Mouse (Mus musculus): Measurements from ENCODE around the gene Zfp385a. TPM values are rescaled to one million over a fixed set of nuclear protein-coding genes. Genes with fewer than 3 reads are reported as not detected.

Gene Zfp385a
- polyA plus RNA-seq, 1 experiment: 26.8 TPM

GRCm38 (mm10) chr15:103297313-103297712 is 42.6 kb downstream of the Zfp385a start:
- no peaks in the 10 kb centered on the region for H3K9me3 ChIP-seq (replicated peaks; ENCODE audit: control insufficient read depth, insufficient read depth, low read length, poor library complexity, severe bottlenecking)
- no peak overlapping the region for H3K27ac ChIP-seq (ENCODE audit: insufficient read depth, low read length)
- no peaks in the 10 kb centered on the region for H3K27me3 ChIP-seq (ENCODE audit: control insufficient read depth, insufficient read depth, low read length, poor library complexity, severe bottlenecking)
- H3K36me3 ChIP-seq (ENCODE audit: control insufficient read depth, insufficient read depth, low read length, poor library complexity, severe bottlenecking): peaks cover 13% of the 10 kb centered on the region
- peaks cover 6% of the 10 kb centered on the region for H3K4me1 ChIP-seq (ENCODE audit: control insufficient read depth, insufficient read depth, low read length)
- no peak overlapping the region for H3K9ac ChIP-seq (ENCODE audit: low read depth, poor library complexity, severe bottlenecking)
- no peak for TF ChIP-seq POLR2A (IDR thresholded peaks at IDR 0.05; ENCODE audit: insufficient read depth, low read length)
- no peak for TF ChIP-seq CTCF (IDR thresholded peaks at IDR 0.05; ENCODE audit: low read depth, low read length)
- no peak for TF ChIP-seq EP300 (IDR thresholded peaks at IDR 0.05; ENCODE audit: insufficient read depth, low read depth, low read length)
- no peak overlapping the region for H3K4me3 ChIP-seq (ENCODE audit: low read depth, low read length)

- no peak overlapping the region for H3K4me3 ChIP-seq (ENCODE audit: low read depth, low read length)
- H3K9ac ChIP-seq (ENCODE audit: low read depth, poor library complexity, severe bottlenecking): no peak overlapping the region
- peaks cover 22% of the 10 kb centered on the region for H3K36me3 ChIP-seq (ENCODE audit: control insufficient read depth, insufficient read depth, low read length, poor library complexity, severe bottlenecking)
- TF ChIP-seq EP300 (IDR thresholded peaks at IDR 0.05; ENCODE audit: insufficient read depth, low read depth, low read length): no peak
- TF ChIP-seq POLR2A (IDR thresholded peaks at IDR 0.05; ENCODE audit: insufficient read depth, low read length): no peak
- TF ChIP-seq CTCF (IDR thresholded peaks at IDR 0.05; ENCODE audit: low read depth, low read length): no peak
- no peak overlapping the region for H3K27ac ChIP-seq (ENCODE audit: insufficient read depth, low read length)
- H3K27me3 ChIP-seq (ENCODE audit: control insufficient read depth, insufficient read depth, low read length, poor library complexity, severe bottlenecking): no peaks in the 10 kb centered on the region
- peaks cover 6% of the 10 kb centered on the region for H3K4me1 ChIP-seq (ENCODE audit: control insufficient read depth, insufficient read depth, low read length)
- H3K9me3 ChIP-seq (replicated peaks; ENCODE audit: control insufficient read depth, insufficient read depth, low read length, poor library complexity, severe bottlenecking): no peaks in the 10 kb centered on the region
Observed at GRCm38 (mm10) chr15:103295851-103296250, 44.0 kb downstream of the Zfp385a start.

- Histone ChIP-seq H3K4me3 (ENCODE audit: low read depth, low read length) (no peak overlapping the region), H3K27ac (ENCODE audit: insufficient read depth, low read length) (no peak overlapping the region), H3K9ac (ENCODE audit: low read depth, poor library complexity, severe bottlenecking) (no peak overlapping the region), H3K36me3 (ENCODE audit: control insufficient read depth, insufficient read depth, low read length, poor library complexity, severe bottlenecking) (peaks cover 26% of the 10 kb centered on the region), H3K27me3 (ENCODE audit: control insufficient read depth, insufficient read depth, low read length, poor library complexity, severe bottlenecking) (no peaks in the 10 kb centered on the region), H3K9me3 (replicated peaks; ENCODE audit: control insufficient read depth, insufficient read depth, low read length, poor library complexity, severe bottlenecking) (no peaks in the 10 kb centered on the region), H3K4me1 (ENCODE audit: control insufficient read depth, insufficient read depth, low read length) (peaks cover 4% of the 10 kb centered on the region)
- no peak for TF ChIP-seq POLR2A (IDR thresholded peaks at IDR 0.05; ENCODE audit: insufficient read depth, low read length)
- TF ChIP-seq EP300 (IDR thresholded peaks at IDR 0.05; ENCODE audit: insufficient read depth, low read depth, low read length): no peak
- no peak for TF ChIP-seq CTCF (IDR thresholded peaks at IDR 0.05; ENCODE audit: low read depth, low read length)
Observed at GRCm38 (mm10) chr15:103294649-103295048, 45.2 kb downstream of the Zfp385a start.

- no peaks in the 10 kb centered on the region for H3K27me3 ChIP-seq (ENCODE audit: control insufficient read depth, insufficient read depth, low read length, poor library complexity, severe bottlenecking)
- TF ChIP-seq CTCF (IDR thresholded peaks at IDR 0.05; ENCODE audit: low read depth, low read length) (no peak), EP300 (IDR thresholded peaks at IDR 0.05; ENCODE audit: insufficient read depth, low read depth, low read length) (no peak), POLR2A (IDR thresholded peaks at IDR 0.05; ENCODE audit: insufficient read depth, low read length) (no peak)
- H3K9ac ChIP-seq (ENCODE audit: low read depth, poor library complexity, severe bottlenecking): no peak overlapping the region
- H3K4me1 ChIP-seq (ENCODE audit: control insufficient read depth, insufficient read depth, low read length): peaks cover 4% of the 10 kb centered on the region
- H3K9me3 ChIP-seq (replicated peaks; ENCODE audit: control insufficient read depth, insufficient read depth, low read length, poor library complexity, severe bottlenecking): no peaks in the 10 kb centered on the region
- H3K36me3 ChIP-seq (ENCODE audit: control insufficient read depth, insufficient read depth, low read length, poor library complexity, severe bottlenecking): peaks cover 29% of the 10 kb centered on the region
- no peak overlapping the region for H3K4me3 ChIP-seq (ENCODE audit: low read depth, low read length)
- H3K27ac ChIP-seq (ENCODE audit: insufficient read depth, low read length): no peak overlapping the region
Observed at GRCm38 (mm10) chr15:103293375-103293774, 46.5 kb downstream of the Zfp385a start.

- peaks cover 4% of the 10 kb centered on the region for H3K4me1 ChIP-seq (ENCODE audit: control insufficient read depth, insufficient read depth, low read length)
- H3K27ac ChIP-seq (ENCODE audit: insufficient read depth, low read length): no peak overlapping the region
- no peak for TF ChIP-seq POLR2A (IDR thresholded peaks at IDR 0.05; ENCODE audit: insufficient read depth, low read length)
- TF ChIP-seq CTCF (IDR thresholded peaks at IDR 0.05; ENCODE audit: low read depth, low read length): no peak
- no peak for TF ChIP-seq EP300 (IDR thresholded peaks at IDR 0.05; ENCODE audit: insufficient read depth, low read depth, low read length)
- peaks cover 29% of the 10 kb centered on the region for H3K36me3 ChIP-seq (ENCODE audit: control insufficient read depth, insufficient read depth, low read length, poor library complexity, severe bottlenecking)
- H3K9me3 ChIP-seq (replicated peaks; ENCODE audit: control insufficient read depth, insufficient read depth, low read length, poor library complexity, severe bottlenecking): no peaks in the 10 kb centered on the region
- no peak overlapping the region for H3K9ac ChIP-seq (ENCODE audit: low read depth, poor library complexity, severe bottlenecking)
- no peak overlapping the region for H3K4me3 ChIP-seq (ENCODE audit: low read depth, low read length)
- no peaks in the 10 kb centered on the region for H3K27me3 ChIP-seq (ENCODE audit: control insufficient read depth, insufficient read depth, low read length, poor library complexity, severe bottlenecking)
Observed at GRCm38 (mm10) chr15:103292673-103293345, 47.1 kb downstream of the Zfp385a start.

- Histone ChIP-seq H3K9me3 (replicated peaks; ENCODE audit: control insufficient read depth, insufficient read depth, low read length, poor library complexity, severe bottlenecking) (no peaks in the 10 kb centered on the region), H3K4me1 (ENCODE audit: control insufficient read depth, insufficient read depth, low read length) (peaks cover 4% of the 10 kb centered on the region), H3K27ac (ENCODE audit: insufficient read depth, low read length) (no peak overlapping the region), H3K9ac (ENCODE audit: low read depth, poor library complexity, severe bottlenecking) (no peak overlapping the region), H3K36me3 (ENCODE audit: control insufficient read depth, insufficient read depth, low read length, poor library complexity, severe bottlenecking) (peaks cover 26% of the 10 kb centered on the region), H3K27me3 (ENCODE audit: control insufficient read depth, insufficient read depth, low read length, poor library complexity, severe bottlenecking) (no peaks in the 10 kb centered on the region), H3K4me3 (ENCODE audit: low read depth, low read length) (no peak overlapping the region)
- TF ChIP-seq CTCF (IDR thresholded peaks at IDR 0.05; ENCODE audit: low read depth, low read length): no peak
Observed at GRCm38 (mm10) chr15:103290843-103291242, 49.0 kb downstream of the Zfp385a start.
